Mouse (Mus musculus) splenic B cell, adult 2 months (primary cell): ENCODE measurements around the gene Hoxa7.

Source experiments
- DNase-seq: peaks from one replicate; pipeline ENCODE4 v3.0.0-alpha.2; 2011; ENCODE audit warnings: low read depth, low spot score
- H3K27me3 ChIP-seq: 2 replicates; pipeline ENCODE4 v1.6.1; 2012; ENCODE audit warnings: mild to moderate bottlenecking, low read length, moderate library complexity, mixed read lengths; ENCODE audit not compliant: control insufficient read depth, poor library complexity, insufficient read depth, severe bottlenecking
- H3K36me3 ChIP-seq: 2 replicates; pipeline ENCODE4 v1.6.1; 2012; ENCODE audit warnings: mild to moderate bottlenecking, low read length, moderate library complexity, mixed read lengths; ENCODE audit not compliant: control insufficient read depth, poor library complexity, insufficient read depth, severe bottlenecking

Hoxa7 gene

GRCm38 (mm10) chr6:52221337-52221992, at the start of gene Hoxa7:
TSS of gene Hoxa7 (minus strand) at chr6:52221854.
- DNase-seq = peak; percentile 90
- peaks cover 5% of the 10 kb centered on the region for H3K27me3 ChIP-seq
- H3K36me3 ChIP-seq = no peaks in the 10 kb centered on the region

GRCm38 (mm10) chr6:52270494-52271480, 49.1 kb upstream of the Hoxa7 start:
- H3K36me3 ChIP-seq = no peaks in the 10 kb centered on the region
- peak; percentile 71 for DNase-seq
- peaks cover 2% of the 10 kb centered on the region for H3K27me3 ChIP-seq

DNA sequence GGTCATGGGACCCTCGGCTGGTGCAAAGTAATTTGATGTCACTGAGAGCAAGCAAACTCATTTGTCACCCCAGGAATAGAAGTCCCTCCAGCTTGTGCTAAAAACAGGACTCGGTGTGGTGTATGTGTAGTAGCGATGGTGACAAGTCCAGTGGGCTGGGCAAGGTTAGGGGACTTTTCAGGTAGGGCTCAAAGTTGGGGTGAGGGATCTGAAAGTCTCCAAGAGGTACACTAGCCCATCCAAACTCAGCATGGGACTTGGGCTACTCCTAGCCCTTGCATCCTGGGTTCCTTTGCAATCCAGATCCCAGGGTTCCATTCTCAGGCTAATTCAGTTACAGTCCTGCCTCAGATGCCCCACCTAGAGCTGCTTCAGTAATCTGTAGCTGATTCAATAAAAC, 47.1 kb upstream of the Hoxa7 start:
- no peak for DNase-seq
- Histone ChIP-seq H3K36me3 (no peaks in the 10 kb centered on the region), H3K27me3 (peaks cover 1% of the 10 kb centered on the region; the same call in 1 of the 2 replicates)

- DNase-seq = no peak
- Histone ChIP-seq H3K36me3 (no peaks in the 10 kb centered on the region), H3K27me3 (peaks cover 1% of the 10 kb centered on the region; the same call in 1 of the 2 replicates)
Measured at GRCm38 (mm10) chr6:52268341-52268740, 46.7 kb upstream of the Hoxa7 start.

- peaks cover 4% of the 10 kb centered on the region; the same call in 1 of the 2 replicates for H3K27me3 ChIP-seq
- H3K36me3 ChIP-seq = no peaks in the 10 kb centered on the region
- DNase-seq = no peak
Measured at GRCm38 (mm10) chr6:52267691-52268090, 46.0 kb upstream of the Hoxa7 start.

DNA sequence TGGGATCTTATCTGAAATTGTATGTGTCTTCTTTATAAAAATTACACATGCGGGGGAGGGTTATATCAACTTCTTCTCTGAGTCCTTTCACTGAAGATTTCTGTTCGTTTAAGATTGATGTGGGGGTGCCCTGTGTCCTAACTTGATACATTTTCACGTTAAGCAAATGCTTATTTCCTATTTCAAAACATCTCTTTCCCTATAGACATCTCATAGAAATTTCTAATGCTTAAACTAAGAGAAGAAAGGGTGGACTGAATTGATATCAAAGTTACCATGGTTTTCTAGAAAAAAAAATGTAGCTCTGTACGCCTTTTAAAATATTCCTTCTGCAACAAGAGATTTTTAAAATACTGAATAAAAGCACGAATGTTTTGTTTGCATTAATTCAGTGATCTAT, 45.6 kb upstream of the Hoxa7 start:
- DNase-seq = no peak
- Histone ChIP-seq H3K36me3 (no peaks in the 10 kb centered on the region), H3K27me3 (peaks cover 4% of the 10 kb centered on the region; the same call in 1 of the 2 replicates)

GRCm38 (mm10) chr6:52266666-52266985, 45.0 kb upstream of the Hoxa7 start:
- H3K36me3 ChIP-seq = no peaks in the 10 kb centered on the region
- no peak for DNase-seq
- peaks cover 4% of the 10 kb centered on the region; the same call in 1 of the 2 replicates for H3K27me3 ChIP-seq

GRCm38 (mm10) chr6:52265913-52266665, 44.4 kb upstream of the Hoxa7 start:
- no peak for DNase-seq
- no peaks in the 10 kb centered on the region for H3K36me3 ChIP-seq
- peaks cover 4% of the 10 kb centered on the region; the same call in 1 of the 2 replicates for H3K27me3 ChIP-seq

DNA sequence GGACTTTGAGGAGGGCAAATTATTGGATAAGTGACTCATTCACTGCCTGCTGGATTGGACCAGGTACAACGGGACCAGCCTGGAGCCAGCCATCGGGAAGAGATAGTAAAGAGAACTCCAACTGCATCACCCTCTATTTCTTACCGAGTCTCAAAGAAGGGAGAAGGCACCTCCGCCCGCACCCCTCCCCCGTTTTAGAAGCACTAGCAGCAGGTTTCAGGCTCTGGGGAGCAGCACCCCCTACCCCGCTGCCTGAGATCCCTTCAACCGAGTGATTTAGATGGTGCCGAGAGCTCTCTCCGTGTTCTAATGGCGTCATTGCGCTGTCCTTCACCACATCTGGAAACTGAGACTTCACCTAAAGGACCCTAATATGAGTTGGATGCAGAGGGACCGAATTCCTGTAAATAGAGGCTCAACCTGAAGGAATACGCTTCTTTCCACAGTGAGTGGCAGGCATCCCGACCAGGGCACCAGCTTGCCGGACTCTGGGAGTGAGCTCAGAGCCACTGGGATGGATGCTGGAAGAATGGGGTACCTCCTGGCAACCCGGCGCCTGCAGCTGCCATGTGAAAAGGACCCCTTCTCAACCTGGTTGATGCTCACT, 43.8 kb upstream of the Hoxa7 start:
- DNase-seq = no peak
- Histone ChIP-seq H3K27me3 (peaks cover 5% of the 10 kb centered on the region), H3K36me3 (no peaks in the 10 kb centered on the region)

DNA sequence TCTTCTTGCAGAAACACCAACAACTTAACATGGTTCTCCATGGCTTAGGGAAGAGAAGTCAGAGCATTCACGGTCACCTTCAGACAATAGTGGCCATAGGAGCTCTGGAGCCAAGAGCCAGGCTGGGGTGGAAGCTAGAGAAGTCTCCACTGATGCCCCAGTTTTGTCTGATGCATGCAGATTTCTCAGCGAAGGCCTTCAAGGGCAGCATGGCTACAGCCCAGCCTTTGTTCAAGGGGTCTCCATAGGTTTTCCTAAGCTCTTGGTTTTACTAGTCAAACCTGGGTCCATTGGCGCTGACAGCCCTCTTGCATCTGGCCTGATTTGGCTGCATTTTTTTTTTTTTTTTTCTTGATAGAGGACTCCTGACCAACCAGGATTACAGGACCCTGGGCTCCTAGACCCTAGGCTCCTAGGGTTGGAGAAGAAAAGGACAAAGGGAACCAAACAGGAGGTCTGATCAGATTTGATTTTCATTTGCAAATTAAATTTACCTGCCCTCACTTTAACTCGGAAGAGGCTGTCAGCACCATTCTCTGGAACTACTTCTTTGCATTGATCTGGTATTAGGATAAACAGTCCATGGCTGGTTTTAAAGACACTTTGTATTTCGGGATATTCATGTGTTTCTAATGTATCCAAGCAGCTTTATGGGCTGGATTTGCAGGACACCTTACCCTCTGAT, 42.6 kb upstream of the Hoxa7 start:
- DNase-seq = no peak
- Histone ChIP-seq H3K36me3 (no peaks in the 10 kb centered on the region), H3K27me3 (peaks cover 10% of the 10 kb centered on the region)

DNA sequence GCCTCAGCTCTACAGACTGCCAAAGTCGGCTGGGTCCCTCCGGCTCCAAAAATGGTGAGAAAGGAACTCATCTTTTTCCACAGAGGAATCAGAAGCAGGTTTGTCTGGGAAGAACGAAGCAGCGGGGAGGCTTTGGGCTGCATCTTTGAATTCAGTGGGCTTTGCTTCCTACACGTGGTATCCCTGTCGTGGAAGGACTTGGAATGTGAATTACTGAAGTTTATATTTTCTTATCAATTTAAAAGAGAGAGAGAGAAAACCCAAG, 41.6 kb upstream of the Hoxa7 start:
- peaks cover 10% of the 10 kb centered on the region for H3K27me3 ChIP-seq
- no peak for DNase-seq

GRCm38 (mm10) chr6:52262463-52263320, 41.0 kb upstream of the Hoxa7 start:
- no peaks in the 10 kb centered on the region for H3K36me3 ChIP-seq
- no peak for DNase-seq
- peaks cover 10% of the 10 kb centered on the region for H3K27me3 ChIP-seq

More for the DNA sequence above, 41.6 kb upstream of the Hoxa7 start:
- no peaks in the 10 kb centered on the region for H3K36me3 ChIP-seq

DNA sequence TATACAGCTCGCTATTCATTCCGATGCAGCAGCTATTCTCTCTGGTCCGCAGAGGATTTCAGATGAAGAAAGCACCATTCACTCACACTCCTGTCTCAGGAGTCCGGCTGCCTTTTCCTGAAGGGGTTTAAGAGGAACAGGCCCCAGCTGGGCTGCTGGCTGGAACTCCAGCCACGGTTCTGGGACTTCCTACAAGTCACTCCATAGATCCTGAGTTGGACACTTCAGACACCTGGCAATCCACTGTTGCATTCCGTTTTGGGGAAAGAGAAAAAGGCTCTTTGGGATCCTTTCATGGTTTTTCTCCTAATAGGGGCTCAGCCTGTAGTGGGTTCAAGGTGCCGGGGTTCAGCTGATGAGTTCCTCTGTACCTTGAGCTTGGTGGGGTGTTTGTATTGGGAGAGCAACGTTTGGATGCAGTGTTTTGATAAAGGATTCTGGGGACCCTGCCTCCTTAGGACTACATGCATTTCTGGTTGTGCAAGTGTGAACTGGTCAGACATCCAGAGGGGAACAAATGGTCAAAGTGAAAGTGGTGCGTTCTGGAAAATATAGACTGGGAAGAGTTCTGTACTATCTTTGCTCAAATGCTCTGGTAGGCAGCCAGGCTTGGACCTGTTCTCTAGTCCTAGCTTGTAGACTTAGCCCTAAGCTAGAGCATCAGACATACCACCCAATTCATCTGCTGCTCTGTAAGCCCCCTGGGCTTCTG, 40.3 kb upstream of the Hoxa7 start:
- Histone ChIP-seq H3K27me3 (peaks cover 10% of the 10 kb centered on the region), H3K36me3 (no peaks in the 10 kb centered on the region)
- no peak for DNase-seq
